Mouse (Mus musculus) c-Kit-positive CD71-positive TER-119-negative erythroid progenitor cells, embryonic 14.5 days (primary cell): ENCODE results near the gene Prkcb.

Experiments used
- DNase-seq: peaks from one replicate; pipeline ENCODE4 v3.0.0-alpha.2; 2013; ENCODE audit warnings: low read depth

Gene Prkcb

GRCm38 (mm10) chr7:122675207-122675606 is 386.7 kb downstream of the Prkcb start:
- no peak for DNase-seq
